Mouse (Mus musculus): ENCODE measurements around the gene Oas1a.
"Not testable (repeated sequence)": the region's sequence is repeated elsewhere in the genome, so short reads cannot be mapped to it uniquely, and the experiment has no call there.

DNA sequence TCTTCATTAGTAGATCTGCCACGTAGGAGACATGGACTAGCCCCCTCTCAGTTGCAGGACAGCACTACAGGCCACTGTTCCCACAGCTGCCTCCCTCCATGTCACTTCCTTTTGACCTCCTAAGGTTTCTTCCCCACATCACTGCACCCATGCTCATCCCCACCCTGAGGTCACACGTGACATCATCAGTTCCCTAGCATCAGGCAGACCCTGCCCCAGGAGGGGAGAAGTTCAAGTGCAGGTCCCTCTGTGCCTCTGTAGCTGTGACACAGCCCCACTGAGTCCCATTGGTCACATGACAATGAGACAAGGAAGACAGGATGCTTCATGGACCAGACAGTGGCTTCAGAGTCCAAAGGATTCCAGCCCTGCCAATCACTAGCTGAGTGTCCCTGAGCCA lies 29.9 kb downstream of the Oas1a start:
- TF ChIP-seq CTCF (IDR thresholded peaks at IDR 0.05; ENCODE audit: borderline replicate concordance, insufficient read depth, low read length); POLR2A (IDR thresholded peaks at IDR 0.05; ENCODE audit: low read depth, low read length): not testable (repeated sequence)

Measured in embryonic fibroblast, embryonic 13.5 days (primary cell).